Mouse (Mus musculus) embryo, embryonic 9.5 days (tissue): ENCODE data around the gene Birc7.

Source experiments
- DNase-seq: peaks from one replicate; pipeline ENCODE4 v3.0.0-alpha.2; 2017; ENCODE audit errors: extremely low spot score

Gene Birc7

GRCm38 (mm10) chr2:180928723-180929122 is at the start of gene Birc7:
TSS of gene Birc7 (plus strand) at chr2:180929023.
- no peak for DNase-seq

DNA sequence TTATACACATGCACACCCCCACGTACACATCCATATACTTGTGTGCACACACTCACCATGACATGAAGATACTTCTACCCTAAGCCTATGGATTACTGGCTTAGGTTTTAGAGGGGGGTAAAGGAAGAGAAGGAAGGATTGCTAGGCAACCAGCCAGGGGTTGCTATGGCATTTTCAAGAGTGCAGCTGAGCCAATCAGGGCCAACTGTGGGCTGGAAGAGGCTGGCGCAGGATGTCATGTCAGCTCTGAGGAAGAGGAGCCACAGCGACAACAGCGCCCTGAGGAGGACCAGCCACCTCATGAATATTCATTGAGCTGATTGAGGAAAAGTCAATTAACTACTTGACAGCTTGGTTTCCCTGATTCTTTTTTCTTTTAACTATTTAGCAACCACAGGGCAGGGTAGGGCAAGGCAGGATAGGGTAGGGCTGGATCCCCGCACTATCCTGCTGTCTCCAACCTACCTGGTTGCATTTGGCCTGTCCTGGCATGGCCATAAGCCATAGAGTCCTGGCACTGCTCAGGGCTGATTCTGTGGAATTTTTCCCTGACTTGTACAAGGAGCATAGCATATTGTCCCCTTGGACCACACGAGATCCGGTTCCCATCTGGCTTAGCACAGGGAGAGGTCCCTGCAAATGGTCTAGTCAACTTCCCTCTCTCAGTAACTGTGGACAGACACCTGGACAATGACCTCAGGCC is 49.3 kb upstream of the Birc7 start:
- DNase-seq = no peak

GRCm38 (mm10) chr2:180881281-180881680 is 47.5 kb upstream of the Birc7 start:
- DNase-seq = no peak

GRCm38 (mm10) chr2:180885270-180885669 is 43.6 kb upstream of the Birc7 start:
- no peak for DNase-seq

DNA sequence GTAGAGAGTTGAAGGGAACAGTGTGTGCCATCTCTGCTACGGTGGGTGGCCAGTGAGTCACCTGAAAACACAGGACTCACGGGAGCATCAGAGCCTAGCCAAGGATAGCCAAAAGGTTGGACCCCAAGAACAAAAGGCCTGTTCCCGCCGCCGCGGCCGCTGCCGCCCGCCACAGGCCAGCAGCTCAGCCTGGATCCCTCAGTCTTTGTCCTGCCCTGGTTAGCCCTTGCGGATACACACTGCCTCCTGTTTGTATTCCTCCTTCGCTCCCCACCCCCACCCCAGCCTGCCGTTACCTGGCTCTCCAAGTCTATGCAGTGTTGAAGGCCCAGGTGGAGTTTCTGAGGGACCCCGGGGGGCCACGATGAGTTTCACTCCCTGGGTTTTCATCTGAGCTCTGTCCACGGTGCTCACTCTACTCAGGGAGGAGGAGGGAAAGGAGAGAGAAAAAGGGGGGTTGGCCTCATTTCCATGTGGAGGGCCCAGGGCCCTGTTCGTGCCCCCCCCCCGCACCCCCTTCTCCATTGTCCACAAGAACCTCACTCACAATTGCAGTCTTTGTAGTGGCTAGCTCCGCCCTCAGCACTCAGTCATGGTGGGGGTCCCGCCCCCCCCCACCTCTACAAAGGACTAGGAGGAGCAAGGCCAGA is 39.4 kb upstream of the Birc7 start:
- DNase-seq = peak; percentile 65

GRCm38 (mm10) chr2:180889921-180890280 is 38.9 kb upstream of the Birc7 start:
- DNase-seq = no peak

GRCm38 (mm10) chr2:180890422-180891074 is 38.3 kb upstream of the Birc7 start:
- peak; percentile 80 for DNase-seq

DNA sequence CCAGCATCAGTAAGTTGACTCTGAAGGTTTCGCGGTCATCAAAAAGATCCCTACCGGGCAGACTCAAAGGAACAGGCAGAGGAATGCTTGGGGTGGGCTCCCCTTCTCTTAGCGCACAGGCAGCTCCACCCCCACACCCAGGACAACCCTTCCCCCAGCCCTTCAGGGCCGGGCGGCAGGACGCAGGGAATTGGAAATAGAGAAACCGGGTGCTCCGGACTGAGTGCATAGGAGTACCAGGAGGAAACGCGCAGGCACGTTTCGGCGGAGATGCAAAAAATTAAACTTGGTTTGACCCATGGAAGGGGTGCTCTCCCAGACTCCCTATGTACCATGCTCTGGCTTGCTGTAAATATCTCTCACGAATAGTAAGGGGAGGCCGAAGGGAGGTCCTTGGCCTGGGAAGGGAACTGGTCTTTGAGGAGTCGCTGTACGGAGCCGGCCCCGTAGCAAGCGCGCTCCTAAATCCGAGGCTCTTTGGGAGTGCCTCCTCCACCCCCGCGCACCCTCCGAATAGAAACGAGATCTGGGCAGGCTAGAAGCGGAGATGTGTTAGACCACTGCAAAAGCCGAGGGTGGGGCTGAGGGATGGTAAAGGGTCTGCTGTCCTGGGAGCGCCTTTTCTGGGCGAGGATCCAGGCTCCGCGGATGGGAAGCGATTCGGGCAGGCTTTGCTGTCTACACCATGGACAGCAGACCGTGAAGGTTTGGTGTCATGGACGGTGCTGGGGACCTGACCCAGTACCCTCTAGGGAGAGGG is 37.6 kb upstream of the Birc7 start:
- DNase-seq = peak; percentile 67

DNA sequence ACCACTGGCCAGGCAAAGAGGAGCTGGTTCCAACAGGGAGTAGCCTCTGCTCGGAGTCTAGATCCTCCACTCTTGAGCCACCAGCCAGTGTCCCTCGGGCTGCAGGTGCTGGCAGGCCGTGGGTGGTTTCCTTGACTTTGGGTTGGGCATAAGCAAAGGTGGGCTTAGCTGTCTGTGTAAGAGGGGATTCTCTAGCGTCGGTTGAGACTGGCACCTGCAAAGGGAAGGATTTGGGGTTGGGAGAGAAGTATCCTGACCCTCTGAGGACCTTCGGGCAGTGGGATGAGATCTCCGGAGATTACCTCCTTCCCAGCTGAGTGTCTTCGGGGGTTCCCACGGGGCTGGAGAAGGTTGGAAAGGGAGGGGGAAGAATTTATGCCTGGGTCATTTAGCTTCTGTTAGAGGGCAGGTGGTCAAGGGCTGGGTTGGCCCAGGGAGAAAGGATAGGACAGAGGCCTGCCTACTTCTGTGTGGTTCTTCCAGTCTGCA is 36.9 kb upstream of the Birc7 start:
- DNase-seq = peak; percentile 39

DNA sequence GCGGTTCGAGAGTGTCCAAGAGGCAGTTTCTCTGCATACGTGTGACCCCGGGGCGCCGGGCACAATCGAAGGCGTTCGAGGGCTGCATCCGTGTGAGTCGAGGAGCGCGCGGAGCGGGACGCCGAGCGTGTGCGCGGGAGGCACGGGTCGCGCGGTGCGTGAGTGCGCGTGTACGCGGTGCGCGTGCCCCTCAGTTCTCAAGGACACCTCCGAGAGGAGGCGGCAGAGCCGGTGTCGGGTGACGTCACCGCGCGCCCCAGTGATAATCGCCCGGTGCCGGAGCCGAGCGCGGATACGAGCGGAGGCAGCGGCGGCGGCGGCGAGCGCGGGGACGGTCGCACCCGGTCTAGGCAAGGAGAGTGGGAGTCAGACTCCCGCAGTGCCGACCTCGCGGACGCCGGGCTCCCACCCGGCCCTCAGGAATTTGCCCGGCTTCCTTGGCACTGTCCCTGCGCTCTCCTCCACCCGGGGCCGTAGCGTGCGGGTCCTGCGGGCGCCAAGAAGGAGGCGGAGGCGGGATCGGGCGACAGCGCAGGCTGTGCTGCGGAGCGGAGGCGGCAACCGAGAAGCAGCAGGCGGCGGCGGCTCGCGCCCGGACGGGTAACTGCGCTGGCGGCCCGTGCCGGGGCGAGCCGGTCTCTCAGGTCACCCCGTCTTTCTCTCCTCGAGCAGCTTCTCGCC is 35.8 kb upstream of the Birc7 start:
- peak; percentile 68 for DNase-seq

- peak; percentile 63 for DNase-seq
These were observed 35.2 kb upstream of the Birc7 start for GRCm38 (mm10) chr2:180893537-180894028.

DNA sequence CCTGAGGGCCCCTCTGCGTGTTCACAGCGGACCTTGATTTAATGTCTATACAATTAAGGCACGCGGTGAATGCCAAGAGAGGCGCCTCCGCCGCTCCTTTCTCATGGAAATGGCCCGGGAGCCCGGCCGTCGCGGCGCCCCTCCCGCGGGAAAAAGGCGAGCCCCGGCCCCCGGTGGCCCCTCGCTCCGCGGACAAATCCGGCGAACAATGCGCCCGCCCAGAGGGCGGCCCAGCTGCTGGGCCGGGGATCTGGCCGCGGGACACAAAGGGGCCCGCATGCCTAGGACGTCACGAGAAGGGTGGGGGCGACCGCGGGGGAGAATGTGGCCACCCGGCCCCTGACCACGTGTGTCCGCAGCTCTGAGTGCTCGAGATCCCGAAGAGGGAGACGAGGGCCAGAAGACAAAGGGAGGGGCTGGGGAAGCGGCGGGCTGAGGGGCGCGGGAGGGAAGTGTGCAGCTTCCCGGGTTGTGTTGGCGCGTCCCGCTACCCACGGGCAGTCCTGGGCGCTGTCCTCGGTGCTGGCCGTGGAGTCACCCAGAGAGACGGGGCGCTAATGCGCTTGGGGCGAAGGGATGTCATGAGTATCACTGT is 34.7 kb upstream of the Birc7 start:
- DNase-seq = peak; percentile 76

GRCm38 (mm10) chr2:180894734-180895133 is 34.1 kb upstream of the Birc7 start:
- peak; percentile 87 for DNase-seq

GRCm38 (mm10) chr2:180895321-180895720 is 33.5 kb upstream of the Birc7 start:
- DNase-seq = no peak

DNA sequence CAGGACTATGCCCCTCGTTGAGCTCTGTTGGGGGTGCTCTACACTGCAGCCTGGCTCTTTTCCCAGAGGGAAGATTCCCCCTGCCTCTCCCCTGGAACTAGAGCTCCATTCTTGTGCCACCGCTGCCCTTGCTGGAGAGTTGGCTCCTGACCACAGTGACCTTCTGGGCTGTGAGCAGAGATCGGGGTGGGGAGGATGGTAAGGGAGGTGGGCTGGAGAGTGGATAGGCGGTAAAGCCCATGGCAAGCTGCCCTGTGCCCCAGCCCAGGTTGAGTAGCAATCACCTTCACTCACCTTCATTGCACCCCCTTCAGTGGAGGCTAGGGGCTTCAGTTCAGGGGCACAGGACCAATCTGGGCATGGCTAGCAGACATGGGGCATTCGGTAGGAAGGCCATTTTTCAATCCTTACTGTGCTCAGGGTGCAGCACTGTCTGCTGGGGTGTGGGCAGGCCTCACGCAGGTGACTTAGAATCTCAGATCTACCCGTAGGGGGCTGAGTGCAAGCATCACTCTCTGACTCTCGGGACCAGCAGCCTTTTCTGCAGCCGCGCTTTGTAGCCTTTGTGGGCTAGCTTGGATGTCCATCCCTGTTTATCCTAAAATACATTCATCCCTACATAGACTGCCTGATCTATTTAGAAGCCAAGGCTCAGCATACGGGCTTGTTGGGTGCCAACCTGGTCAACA is 32.8 kb upstream of the Birc7 start:
- no peak for DNase-seq

GRCm38 (mm10) chr2:180896819-180897625 is 31.8 kb upstream of the Birc7 start:
- no peak for DNase-seq

DNA sequence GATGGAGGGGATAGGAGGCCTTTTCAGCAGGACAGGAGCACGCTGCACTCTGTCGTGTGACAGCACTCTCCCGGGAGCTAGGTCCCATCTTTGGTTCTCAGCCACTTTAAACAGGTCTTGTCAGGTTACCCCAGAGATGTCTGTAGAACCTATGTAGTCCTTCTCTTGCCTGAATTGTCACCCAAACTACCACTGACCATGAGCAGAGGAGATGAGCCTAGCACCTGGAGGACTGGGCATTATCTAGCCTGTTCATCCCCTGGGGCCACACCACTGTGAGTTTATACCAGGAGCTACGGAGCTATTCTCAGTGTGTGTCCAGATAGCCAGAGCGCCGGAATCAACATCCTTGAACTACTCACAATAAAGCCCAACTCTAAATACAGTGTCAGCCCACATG is 31.0 kb upstream of the Birc7 start:
- DNase-seq = no peak

DNA sequence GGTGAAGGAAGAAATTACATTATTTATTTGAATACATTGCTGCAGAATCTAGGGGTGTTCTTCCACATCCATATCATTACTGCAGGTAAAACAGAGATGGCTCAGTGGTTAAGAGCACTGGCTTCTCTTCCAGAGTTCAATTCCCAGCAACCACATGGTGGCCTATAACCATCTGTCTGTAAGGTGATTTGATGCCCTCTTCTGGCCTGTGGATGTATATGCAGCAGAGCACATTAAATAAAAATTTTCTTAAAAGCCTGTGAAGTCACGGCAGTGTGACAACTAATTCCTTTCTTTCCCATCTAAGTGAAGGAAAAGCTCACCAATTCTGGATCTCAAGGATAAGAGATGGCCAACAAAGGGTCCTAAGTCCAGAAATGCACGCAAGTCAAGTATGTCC is 26.7 kb upstream of the Birc7 start:
- DNase-seq = no peak

DNA sequence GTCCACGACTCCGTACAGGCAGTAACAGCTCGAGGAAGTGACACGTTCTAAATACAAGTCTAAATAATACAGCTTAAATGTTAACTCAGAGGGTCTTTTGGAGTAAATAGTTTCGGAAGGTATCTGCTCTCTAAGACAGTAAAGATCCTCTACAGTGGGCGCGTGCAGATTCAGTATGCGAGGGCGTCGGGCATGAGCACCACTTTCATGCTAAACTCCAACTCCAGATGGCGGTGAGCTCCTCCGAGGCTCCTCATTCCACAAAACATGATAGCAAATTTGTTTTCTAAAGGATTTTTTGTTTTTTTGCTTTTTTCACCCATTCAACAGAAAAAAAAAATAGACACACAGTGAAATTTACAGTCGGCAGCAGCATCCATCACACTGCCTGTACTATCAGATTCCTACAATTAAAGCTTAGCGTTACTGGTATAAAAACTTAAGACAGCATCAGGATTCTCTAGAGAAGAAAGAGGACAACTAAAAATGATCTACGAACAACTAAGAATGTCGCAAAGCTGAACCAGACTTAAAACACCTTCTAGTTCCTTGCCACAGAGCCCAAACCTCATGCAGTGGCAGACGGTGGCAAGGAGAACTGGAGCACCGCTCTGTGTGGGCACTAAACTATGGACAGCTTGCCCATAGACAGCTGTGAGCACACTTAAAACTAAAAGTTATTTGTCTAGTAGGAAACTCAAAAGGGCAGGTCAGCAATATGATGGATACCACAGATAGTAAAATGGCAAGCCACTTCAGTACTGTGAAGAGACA is 24.2 kb upstream of the Birc7 start:
- DNase-seq = no peak
